Mouse (Mus musculus) limb, embryonic 14.5 days (tissue): ENCODE data around the gene Ang2. TPM values are rescaled to one million over a fixed set of nuclear protein-coding genes. Genes with fewer than 3 reads are reported as not detected.

Experiments used
- ATAC-seq: fragments of 200-750 bp; cut with Nextera tagmentation; 2 replicates; pipeline ENCODE4 v1.8.0; 2017; ENCODE audit warnings: low read depth, moderate number of reproducible peaks, moderate TSS enrichment; ENCODE audit not compliant: low FRiP score
- DNase-seq: peaks from one replicate; pipeline ENCODE4 v3.0.0-alpha.2; 2015; ENCODE audit warnings: low spot score
- H3K27ac ChIP-seq: fragments of 300-500 bp; sonication (generic); replicated peaks from 2 replicates; pipeline ENCODE4 v1.5.1; 2014; ENCODE audit warnings: low read depth, mild to moderate bottlenecking, low read length, moderate library complexity, mixed read lengths
- H3K27me3 ChIP-seq: fragments of 300-500 bp; sonication (generic); 2 replicates; pipeline ENCODE4 v1.6.1; 2014; ENCODE audit warnings: low read length, mixed read lengths; ENCODE audit not compliant: control insufficient read depth, insufficient read depth
- H3K36me3 ChIP-seq: fragments of 300-500 bp; sonication (generic); 2 replicates; pipeline ENCODE4 v1.6.1; 2014; ENCODE audit warnings: mild to moderate bottlenecking, low read length, moderate library complexity, mixed read lengths; ENCODE audit not compliant: control insufficient read depth, insufficient read depth
- H3K4me1 ChIP-seq: fragments of 300-500 bp; sonication (generic); 2 replicates; pipeline ENCODE4 v1.6.1; 2014; ENCODE audit warnings: antibody characterized with exemption, low read length, mixed read lengths; ENCODE audit not compliant: control insufficient read depth, insufficient read depth
- H3K4me2 ChIP-seq: fragments of 300-500 bp; sonication (generic); replicated peaks from 2 replicates; pipeline ENCODE4 v1.6.1; 2014; ENCODE audit warnings: low read depth, mild to moderate bottlenecking, low read length, moderate library complexity; ENCODE audit not compliant: severe bottlenecking
- H3K4me3 ChIP-seq: fragments of 300-500 bp; sonication (generic); replicated peaks from 2 replicates; pipeline ENCODE4 v1.5.1; 2014; ENCODE audit warnings: low read length
- H3K9ac ChIP-seq: fragments of 300-500 bp; sonication (generic); 2 replicates; pipeline ENCODE4 v1.6.1; 2014; ENCODE audit warnings: mild to moderate bottlenecking, low read depth, low read length, moderate library complexity; ENCODE audit not compliant: severe bottlenecking
- H3K9me3 ChIP-seq: fragments of 300-500 bp; sonication (generic); 2 replicates; pipeline ENCODE4 v1.6.1; 2016; ENCODE audit warnings: low read length; ENCODE audit not compliant: control insufficient read depth
- POLR2A ChIP-seq: fragments of 200-500 bp; IDR thresholded peaks from 2 replicates; pipeline ENCODE4 v1.8.0; 2012; ENCODE audit warnings: inconsistent platforms, mild to moderate bottlenecking, moderate library complexity, borderline replicate concordance; ENCODE audit not compliant: insufficient read depth, insufficient read length; ENCODE audit errors: extremely low read depth
- WGBS: fragments of 180-500 bp; shearing (Covaris S2); extraction: QIAGEN DNeasy Blood & Tissue Kit; methylation state at CpG from one replicate; pipeline ENCODE4 v1.1.7; 2014; 5-methylcytosine and 5-hydroxymethylcytosine counted together
- polyA plus RNA-seq, 2 experiments: library from polyadenylated mRNA; depleted of rRNA in 1 of 2; stranded (reverse) in 1 of 2; unstranded in 1 of 2; fragments of >200 nt; fragmentation: Nextera tagmentation in 1 of 2; extraction: Ambion mirVana in 1 of 2; gene quantifications; 2 replicates each; pipeline versions ENCODE4 v1.2.1 to v1.2.3; 2012 to 2014

Gene Ang2
- polyA plus RNA-seq, 2 experiments, result not detected

- 79% methylated on average over 5 of the region's 5 CpGs for WGBS
- Histone ChIP-seq H3K9ac (no peak overlapping the region), H3K4me2 (no peak overlapping the region), H3K9me3 (no peaks in the 10 kb centered on the region), H3K4me3 (no peak overlapping the region), H3K27ac (no peak overlapping the region), H3K36me3 (no peaks in the 10 kb centered on the region), H3K27me3 (no peaks in the 10 kb centered on the region), H3K4me1 (no peaks in the 10 kb centered on the region)
- no peak for ATAC-seq
- DNase-seq, result no peak
- no peak for TF ChIP-seq POLR2A
Observed at GRCm38 (mm10) chr14:51156056-51156735, 42.8 kb downstream of the Ang2 start.

- no peak overlapping the region for H3K9ac ChIP-seq
- H3K9me3 ChIP-seq, result no peaks in the 10 kb centered on the region
- ATAC-seq, result no peak
- no peaks in the 10 kb centered on the region for H3K27me3 ChIP-seq
- no peak overlapping the region for H3K4me3 ChIP-seq
- H3K4me2 ChIP-seq, result no peak overlapping the region
- no peaks in the 10 kb centered on the region for H3K4me1 ChIP-seq
- TF ChIP-seq POLR2A, result no peak
- DNase-seq, result no peak
- WGBS, result 71% methylated on average over 5 of the region's 5 CpGs
- H3K36me3 ChIP-seq, result no peaks in the 10 kb centered on the region
- H3K27ac ChIP-seq, result no peak overlapping the region
Observed at GRCm38 (mm10) chr14:51152249-51152870, 46.6 kb downstream of the Ang2 start.

- ATAC-seq (no peak), DNase-seq (no peak)
- H3K9me3 ChIP-seq, result no peaks in the 10 kb centered on the region
- no peaks in the 10 kb centered on the region for H3K27me3 ChIP-seq
- WGBS, result 86% methylated on average over 3 of the region's 3 CpGs
- H3K4me3 ChIP-seq, result no peak overlapping the region
- TF ChIP-seq POLR2A, result no peak
- no peak overlapping the region for H3K27ac ChIP-seq
- no peaks in the 10 kb centered on the region for H3K4me1 ChIP-seq
- H3K36me3 ChIP-seq, result no peaks in the 10 kb centered on the region
- H3K4me2 ChIP-seq, result no peak overlapping the region
- H3K9ac ChIP-seq, result no peak overlapping the region
Observed at GRCm38 (mm10) chr14:51150206-51150831, 48.6 kb downstream of the Ang2 start.

- no peak for ATAC-seq
- TF ChIP-seq POLR2A, result no peak
- Histone ChIP-seq H3K9me3 (no peaks in the 10 kb centered on the region), H3K4me1 (no peaks in the 10 kb centered on the region), H3K27ac (no peak overlapping the region), H3K27me3 (no peaks in the 10 kb centered on the region), H3K4me3 (no peak overlapping the region), H3K4me2 (no peak overlapping the region), H3K9ac (no peak overlapping the region), H3K36me3 (no peaks in the 10 kb centered on the region)
- WGBS, result 16% methylated on average over 5 of the region's 5 CpGs
- no peak for DNase-seq
Observed at GRCm38 (mm10) chr14:51149164-51149563, 49.8 kb downstream of the Ang2 start.

GRCm38 (mm10) chr14:51148006-51148405, 50.9 kb downstream of the Ang2 start:
- Histone ChIP-seq H3K4me2 (no peak overlapping the region), H3K4me1 (no peaks in the 10 kb centered on the region), H3K4me3 (no peak overlapping the region), H3K9ac (no peak overlapping the region), H3K9me3 (no peaks in the 10 kb centered on the region), H3K36me3 (no peaks in the 10 kb centered on the region), H3K27ac (no peak overlapping the region), H3K27me3 (no peaks in the 10 kb centered on the region)
- TF ChIP-seq POLR2A, result no peak
- 63% methylated on average over 3 of the region's 3 CpGs for WGBS
- ATAC-seq (no peak), DNase-seq (no peak)
